Mouse (Mus musculus): ENCODE results near the gene Pcnx.

The Pcnx gene

DNA sequence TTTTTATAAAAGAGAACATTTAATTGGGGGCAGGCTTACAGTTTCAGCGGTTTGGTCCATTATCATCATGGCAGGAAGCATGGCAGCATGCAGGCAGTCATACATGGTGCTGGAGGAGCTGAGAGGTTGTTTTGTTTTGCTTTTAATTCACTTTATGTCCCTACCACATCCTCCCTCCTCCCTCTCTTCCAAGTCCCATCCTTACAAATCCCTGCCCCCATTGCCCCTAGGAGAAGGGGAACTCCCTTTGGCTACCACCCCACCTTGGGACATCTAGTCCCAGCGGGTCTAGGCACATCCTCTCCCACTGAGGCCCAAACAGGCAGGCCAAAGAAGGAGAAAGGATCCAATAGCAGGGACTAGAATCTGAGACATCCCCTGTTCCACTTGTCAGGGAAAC, 44.6 kb downstream of the Pcnx start:
- DNase-seq (ENCODE audit: low spot score) = no peak

DNA sequence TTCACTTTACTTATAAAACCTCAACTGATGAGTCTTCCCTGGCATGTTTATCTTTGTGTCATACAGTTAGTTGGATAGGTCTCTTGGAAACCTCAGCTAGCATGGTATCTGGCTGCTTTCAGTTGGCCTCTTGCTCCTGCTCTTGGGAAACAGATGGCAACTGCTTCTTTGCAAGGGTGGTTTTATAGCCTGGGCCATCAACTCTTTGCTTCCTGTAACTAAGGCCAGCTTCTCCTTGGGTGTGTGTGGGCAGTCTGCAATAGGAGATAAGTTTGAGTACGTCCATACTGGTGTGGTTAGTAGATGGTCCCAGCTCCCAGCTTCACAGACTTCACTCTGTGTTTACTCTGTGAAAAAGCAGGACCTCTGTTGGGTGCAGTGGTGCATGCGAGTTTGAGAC, 46.0 kb downstream of the Pcnx start:
- DNase-seq (ENCODE audit: low spot score) = no peak

DNA sequence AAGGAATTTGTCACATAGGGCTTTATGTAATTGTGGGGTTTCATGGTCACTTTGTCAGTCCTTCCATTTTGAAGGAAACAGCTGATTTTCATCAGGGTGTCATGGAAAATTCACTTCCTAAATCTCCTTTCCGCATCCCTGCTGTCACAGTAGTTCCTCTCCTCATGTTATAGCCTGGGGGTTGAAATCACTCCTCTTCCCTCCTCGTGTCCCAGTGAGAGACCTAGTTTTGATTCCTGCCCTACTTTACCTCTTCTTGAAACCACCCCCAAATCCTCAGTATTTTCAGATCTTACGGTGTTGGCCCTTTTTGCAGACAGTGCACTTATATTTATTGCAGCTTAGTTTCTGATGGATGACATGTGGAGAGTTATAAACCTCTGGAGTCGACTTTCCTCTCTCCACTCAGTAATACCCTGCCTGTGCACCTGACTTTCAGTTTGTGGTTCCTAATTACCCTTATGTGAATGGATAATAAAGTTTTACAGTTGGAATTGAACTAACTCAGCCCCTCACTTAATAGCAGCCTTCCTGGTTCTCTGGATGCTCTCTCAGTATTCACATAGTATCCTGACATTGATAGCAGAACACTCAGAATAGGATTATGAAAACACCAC, 48.0 kb downstream of the Pcnx start:
- no peak for DNase-seq (ENCODE audit: low spot score)

DNA sequence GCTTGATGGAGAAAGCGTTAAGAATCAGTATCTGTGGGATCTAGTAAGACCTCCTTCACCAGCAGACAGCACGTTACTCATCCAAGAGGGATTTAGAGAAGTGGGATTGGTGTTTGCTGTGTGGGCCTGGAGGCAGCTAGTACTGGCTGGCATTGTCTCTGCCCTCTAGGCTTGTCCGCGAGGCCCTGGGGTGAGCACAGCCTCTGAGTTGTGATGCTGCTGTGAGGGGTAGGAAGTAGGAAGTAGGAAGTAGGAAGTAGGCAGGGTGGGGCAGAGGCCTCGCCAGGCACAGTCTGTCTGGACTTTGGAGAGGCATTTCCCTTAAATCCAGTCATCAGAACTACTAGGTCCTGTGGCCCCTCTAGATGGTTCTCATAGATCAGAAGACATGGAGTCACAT, 50.6 kb downstream of the Pcnx start:
- DNase-seq (ENCODE audit: low spot score) = no peak

DNA sequence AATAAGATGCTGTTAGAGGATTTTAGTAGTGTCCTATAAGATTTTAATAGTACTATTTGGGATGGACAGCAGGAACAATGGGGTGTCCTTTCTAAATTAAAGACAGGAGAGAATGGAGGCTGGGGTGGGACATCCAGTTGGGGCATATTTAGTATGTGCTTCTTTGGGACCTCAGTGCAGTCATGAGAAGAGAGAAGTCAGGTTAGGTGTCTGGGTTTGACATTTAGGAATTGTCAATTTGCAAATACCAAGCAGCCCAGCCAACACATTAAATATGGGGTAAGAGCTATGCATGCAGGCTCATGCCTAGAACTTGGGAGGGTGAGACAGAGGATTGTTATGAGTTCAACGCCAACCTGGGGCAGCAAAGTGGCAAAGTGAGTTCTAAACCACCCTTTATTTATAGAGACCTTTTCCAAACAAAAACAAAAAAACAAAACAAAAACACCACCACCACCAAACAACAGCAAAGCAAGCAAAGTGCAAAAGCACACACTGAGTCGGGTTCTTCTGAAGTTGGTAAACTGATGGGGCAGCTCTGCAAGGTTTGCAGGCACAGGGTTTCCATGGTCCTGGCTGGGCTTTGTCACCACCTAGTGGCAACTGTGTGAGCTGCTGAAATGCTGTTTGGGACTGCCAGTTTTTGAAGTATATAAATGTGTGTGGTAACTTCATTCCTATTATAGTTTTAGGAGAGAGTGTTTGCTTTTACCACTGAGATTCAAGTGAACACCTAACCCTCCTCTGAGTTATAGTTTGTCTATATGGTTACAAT, 55.5 kb downstream of the Pcnx start:
- DNase-seq (ENCODE audit: low spot score) = no peak

DNA sequence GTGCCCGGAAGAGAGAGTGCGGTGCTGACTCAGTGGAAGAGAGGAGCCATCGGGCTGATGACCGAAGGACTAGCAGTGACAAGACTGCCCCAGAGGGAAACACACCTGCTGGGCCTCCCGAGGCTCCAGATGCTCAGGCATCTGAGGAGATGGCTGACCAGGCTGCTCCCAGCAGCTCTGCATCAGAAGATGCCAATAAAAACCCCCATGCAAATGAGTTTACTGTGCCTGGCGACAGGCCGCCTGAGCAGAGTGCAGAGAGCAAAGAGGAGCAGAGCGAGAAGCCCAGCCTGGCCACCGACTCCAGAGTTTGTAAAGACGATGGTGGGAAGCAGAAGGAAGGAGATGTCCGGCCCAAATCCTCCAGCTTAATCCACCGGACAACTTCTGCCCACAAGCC, 58.5 kb downstream of the Pcnx start:
- no peak for DNase-seq (ENCODE audit: low spot score)

DNA sequence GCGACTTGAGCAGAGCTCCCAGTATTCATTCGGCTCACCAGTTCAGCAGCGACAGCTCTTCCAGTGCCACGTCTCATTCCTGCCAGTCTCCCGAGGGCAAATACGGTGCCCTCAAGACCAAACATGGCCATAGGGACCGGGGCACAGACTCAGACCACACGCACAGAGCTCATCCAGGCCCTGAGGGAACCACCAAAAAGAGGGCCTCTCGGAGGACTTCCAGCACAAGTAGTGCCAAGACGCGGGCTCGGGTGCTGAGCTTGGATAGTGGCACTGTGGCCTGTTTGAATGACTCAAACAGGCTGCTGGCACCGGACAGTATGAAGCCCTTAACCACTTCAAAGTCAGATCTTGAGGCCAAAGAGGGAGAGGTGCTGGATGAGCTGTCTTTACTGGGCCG, 59.1 kb downstream of the Pcnx start:
- no peak for DNase-seq (ENCODE audit: low spot score)

DNA sequence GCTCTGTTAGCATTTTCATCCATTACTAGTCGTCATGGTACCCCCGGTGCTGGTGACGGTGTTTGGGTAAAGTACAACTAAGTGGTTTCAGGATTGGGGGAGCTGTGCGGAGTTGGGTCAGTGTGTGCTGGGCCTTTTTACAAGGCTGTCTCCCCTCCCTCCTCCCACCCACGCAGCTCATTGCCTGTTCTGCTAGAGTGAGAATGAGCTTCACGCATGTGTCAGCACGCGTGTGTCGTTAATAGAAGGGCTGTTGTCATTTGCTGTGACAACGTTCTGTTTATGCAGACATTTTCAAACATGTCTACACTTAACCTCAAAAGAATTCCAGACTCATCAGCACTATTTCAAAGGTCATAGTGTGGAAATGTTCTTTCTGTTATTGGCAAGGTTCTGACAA, 60.2 kb downstream of the Pcnx start:
- DNase-seq (ENCODE audit: low spot score) = no peak

DNA sequence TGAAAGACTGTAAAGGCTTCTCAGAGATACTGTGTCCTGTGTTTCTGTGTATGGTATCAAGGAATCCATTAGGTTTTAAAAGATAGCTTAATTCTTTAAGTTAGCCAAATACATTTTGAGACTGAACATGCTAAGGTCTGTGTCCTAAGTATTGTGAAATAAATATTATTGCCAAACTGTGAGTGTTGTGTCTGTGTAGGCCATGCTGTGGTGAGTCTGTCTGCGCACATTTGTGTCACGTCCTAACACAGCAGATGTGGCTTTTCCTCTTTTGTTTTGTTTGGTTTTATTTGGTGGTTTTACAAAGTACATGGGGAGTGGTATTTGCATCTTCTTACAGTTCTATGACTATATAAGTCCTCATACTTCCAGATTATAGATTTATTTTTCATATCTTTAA, 60.8 kb downstream of the Pcnx start:
- no peak for DNase-seq (ENCODE audit: low spot score)

DNA sequence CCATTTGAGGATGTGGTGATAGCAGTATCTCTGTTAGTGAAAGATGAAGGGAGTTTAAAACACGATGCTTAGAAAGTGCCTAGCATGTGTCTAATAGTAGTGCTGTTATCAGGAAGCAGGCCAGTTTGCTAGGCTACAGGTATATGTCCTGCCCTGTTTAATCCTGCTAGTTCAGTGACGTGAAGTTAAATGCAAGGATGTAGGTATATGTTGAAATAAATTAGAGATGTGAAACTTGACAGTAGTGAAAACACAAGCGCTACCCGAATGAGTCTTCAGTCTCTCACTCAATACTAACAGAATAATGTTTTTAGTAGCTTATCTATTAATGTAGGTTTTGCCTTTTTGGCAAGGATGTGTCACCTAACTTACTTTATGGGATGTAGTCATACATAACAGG, 62.0 kb downstream of the Pcnx start:
- DNase-seq (ENCODE audit: low spot score) = no peak

DNA sequence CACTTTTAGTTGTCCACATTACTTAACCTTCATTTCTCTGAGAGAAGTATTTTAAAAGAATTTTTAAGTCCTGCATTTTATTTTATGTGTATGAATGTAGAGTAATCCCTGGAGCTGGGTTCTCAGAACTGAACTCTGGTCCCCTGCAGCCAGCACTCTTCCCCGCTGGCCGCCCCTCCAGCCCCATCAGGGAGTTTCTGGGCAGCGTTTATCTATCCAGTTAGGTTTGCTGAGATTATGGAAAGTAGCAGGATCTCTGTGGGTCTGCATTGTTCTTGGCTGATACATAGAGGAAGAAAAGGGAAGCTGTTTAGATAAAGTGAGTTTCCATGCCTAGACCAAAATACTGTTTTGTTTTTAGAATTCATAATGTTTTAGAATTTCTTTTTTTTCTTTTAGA, 63.0 kb downstream of the Pcnx start:
- no peak for DNase-seq (ENCODE audit: low spot score)

DNA sequence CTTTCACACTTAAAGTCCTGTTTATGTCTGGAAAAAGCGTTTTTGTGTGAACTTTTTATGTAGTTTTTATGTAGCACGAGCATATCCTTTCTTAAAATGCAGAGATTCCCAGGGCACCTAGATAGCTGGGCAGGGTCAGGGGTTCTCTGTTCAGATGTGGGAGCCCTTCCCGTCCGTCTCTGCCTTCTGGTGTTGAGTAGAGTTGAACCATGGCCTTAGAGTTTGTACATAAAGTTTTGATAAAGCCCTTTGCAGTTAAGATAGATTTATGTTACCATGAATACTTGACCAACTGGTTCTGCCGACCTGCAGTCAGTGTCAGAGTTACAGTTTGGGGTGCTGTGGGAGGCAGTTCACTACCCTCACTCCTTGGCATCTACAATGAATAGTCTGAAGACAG, 67.3 kb downstream of the Pcnx start:
- no peak for DNase-seq (ENCODE audit: low spot score)

DNA sequence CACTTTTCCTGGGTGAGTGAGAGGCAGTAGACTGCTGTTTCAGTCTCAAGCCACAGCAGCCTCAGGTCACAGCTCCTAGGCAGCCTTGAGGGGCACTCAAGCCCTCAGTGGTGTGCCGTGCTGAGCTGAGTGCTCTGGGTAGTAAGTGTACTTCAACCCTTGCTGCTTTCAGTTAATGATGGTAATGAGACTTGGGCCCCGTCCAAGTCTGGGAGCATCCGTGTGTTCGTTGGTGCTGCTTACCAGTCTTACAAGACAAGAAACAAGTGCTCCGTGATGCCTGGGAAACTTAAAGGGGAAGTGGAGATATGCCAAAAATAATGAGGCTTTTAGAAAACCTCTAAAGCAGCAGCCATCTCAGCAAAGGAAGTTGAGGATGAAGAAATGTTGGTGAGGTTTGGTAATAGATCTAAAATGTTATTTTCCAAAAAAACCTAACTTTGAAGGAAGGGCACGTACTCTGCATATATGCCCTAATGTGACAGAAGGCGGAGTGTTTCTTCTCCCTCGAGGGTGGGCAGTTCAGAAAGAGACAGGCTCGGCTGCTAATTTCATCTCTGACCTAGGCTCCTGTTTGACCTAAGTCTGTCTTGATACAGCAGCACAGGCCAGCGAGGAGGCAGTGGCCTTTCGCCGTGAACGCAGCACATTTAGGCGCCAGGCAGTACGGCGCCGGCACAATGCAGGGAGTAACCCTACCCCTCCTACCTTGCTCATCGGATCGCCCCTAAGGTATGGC, 68.0 kb downstream of the Pcnx start:
- no peak for DNase-seq (ENCODE audit: low spot score)

DNA sequence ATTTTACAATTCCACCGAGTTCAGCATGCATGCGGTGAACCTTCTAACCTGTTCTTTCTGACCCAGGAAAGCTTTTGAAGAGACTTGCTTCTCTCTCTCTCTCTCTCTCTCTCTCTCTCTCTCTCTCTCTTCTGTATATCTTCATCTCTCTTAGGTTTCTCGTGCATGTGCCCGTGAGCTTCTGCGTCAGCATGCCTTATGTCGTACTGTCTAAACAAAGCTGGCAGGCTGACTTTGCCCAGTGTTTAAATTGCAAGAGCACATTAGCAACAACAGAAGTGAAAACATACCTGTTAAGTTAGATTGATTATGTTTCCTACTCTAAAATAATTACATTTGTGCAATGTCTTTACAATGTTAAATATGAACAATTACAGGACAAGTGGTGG, 68.6 kb downstream of the Pcnx start:
- DNase-seq (ENCODE audit: low spot score) = no peak

DNA sequence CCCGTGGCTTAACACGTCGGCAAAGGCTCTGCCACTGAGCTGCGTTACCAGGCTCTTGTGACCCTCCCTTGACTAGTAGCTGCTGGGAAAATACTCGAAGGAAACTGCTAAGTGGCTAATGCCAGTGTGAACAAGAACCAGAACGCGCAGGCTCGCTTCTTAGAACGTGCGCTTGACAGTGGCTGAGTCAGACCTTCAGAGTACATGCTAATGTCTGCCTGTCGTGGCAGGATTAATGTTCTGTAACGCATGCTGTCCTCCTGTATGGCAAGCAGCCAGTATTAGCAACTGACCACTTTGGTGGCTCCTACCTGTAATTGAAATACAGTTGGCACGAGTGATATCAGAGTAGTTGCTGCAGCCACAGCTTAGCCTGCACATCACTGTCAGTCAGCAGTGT, 72.2 kb downstream of the Pcnx start:
- no peak for DNase-seq (ENCODE audit: low spot score)

DNA sequence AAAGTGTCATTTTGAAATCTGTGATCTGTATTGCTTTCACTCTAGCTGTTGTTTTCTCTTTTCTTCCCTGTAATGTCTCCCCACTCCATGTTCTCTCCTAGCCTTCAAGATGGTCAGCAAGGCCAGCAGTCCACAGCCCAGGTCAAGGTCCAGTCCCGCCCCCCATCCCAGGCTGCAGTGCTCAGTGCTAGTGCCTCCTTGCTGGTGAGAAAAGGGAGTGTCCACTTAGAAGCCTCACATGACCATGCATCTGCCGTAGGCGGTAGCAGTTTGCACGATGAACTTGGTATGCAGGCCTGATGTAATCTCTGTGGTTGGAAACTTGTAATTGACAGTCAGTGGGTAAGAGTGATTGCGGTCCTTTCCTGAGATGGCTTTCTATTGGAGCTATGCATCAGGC, 73.6 kb downstream of the Pcnx start:
- DNase-seq (ENCODE audit: low spot score) = no peak

DNA sequence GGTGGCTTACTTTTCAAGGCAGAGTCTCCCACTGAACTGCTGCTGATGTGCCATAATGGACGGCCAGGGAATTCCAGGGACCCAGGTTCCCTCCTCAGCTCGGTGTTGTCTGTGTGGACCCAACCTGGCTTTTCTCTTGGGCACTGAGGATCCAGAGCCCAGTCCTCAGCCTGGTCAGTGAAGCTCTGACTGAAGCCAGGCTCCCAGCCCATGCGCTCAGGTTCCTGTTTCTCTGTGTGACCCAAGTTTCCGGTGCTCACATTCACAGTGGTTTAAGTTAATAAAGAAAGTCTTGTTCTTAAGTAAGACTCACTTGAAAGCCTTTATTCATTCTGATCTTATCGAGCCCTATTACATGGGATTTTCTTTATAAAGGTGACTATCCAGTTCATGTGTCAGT, 74.7 kb downstream of the Pcnx start:
- DNase-seq (ENCODE audit: low spot score) = no peak

DNA sequence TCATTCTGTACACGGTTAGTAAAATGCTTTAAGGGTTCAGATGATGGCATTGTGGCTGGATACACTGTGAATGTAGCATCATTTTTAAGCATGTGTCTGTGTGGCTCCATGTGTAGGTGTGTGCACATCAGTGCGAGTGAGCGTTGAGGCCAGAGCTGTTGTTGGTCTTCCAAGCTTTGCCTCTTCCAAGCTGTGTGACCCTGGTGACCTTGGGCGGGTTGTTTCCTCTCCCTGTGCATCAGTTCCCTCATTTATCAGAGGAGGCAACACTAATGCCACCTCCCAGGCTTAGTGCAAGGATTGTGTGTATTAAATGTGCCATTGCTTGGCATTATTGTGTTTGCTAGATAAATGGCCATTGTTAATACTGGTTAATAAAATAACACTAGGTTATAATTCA, 76.2 kb downstream of the Pcnx start:
- no peak for DNase-seq (ENCODE audit: low spot score)

DNA sequence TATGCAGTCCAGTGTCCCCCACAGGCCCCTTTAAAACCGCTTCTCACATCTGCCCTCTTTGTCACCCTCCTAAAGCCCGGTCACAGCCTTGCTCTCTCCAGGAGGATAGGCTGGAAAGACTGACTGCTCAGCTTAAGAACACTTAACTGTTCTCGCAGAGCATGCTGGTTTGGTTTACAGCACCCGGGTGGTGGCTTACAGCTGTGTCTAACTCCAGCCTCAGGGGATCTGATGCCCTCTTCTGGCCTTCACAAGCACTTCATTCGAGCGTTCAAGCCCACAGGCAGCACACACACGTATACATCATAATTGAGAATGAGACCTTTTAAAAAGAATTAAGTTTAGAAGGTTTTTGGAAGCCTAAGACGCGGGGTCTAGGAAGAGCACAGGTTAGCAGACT, 81.4 kb downstream of the Pcnx start:
- no peak for DNase-seq (ENCODE audit: low spot score)

DNA sequence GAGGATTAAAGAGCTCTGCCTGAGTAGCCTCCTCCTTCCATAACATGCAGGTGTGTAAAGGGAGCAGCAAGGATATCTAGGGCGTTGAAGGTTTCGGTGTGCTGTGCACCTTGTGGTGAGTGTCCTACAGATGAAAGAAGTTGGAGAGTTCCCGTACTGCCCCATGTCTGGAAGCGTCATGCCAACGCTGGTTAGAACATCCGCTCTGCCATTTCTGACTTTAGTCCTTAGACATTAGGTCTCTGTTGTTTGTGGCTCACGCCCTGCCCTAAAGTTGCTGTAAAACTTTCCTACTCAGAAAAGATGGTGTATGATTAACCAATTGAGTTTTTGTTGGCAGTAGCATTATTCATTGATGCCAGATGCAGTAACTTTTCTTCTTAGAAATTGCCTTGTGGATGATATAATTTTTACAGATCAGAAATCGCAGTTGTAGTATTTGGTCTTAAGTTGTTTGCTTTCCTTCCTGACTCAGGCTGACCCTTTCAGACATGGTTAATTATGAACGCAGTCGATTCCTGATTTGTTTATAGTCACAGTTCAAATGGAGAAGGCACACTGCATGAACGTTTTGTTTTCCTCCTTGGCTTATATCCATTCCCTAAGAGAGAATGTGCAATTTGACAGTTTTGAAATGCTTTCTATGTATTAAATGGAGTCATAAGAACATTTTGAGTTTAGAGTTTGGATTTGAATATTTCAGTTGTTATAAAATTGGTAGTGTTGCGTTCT, 83.7 kb downstream of the Pcnx start:
- DNase-seq (ENCODE audit: low spot score) = no peak

DNA sequence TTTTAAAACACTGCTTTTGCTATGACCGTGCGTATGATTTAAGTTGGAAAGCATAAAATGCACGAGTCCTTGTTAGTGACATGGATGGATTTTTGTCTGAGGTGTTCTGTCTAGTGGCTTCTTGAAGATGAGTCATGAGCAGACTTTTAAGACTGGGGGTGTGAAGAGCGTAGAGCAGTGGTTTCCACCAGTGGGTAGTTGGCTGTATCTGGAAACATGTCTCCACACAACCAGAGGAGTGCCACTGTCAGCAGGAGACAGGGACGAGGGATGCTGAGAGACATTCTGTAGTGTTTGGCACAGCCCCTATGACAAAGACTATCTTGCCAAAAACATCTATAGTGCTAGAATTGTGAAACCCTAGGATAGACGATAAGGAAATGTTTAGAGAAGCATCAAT, 89.2 kb downstream of the Pcnx start:
- no peak for DNase-seq (ENCODE audit: low spot score)

DNA sequence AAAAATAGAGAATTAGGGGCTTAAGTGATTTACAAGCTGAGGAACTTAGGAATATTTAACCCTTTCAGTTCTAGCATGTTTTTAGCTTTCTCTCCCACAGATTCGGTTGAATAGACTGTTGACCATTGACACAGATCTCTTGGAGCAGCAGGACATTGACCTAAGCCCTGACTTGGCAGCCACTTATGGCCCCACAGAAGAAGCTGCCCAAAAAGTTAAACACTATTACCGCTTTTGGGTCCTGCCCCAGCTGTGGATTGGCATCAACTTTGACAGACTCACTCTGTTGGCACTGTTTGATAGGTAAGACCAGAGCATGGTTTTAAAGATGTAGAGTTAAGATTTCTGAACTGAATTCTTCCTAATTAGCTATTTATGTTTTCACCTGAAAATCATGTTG, 90.2 kb downstream of the Pcnx start:
- no peak for DNase-seq (ENCODE audit: low spot score)

DNA sequence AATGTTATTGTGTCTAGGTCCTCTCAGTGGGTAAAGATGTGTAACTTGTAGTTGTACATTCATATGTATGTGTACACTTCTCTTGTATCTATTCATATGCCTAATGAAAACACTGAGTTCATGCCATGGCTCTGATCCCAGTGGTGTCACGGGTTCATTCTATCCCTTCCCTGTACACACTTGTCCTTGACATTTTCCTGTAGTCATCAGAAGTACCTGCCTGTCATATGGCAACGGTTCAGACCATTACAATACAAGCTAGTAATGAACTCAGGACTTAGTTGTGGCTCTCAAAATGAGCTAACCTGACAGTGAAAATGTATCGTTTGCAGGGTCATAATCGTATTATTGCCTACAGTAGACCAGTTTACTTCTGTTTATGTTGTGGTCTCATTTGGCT, 98.5 kb downstream of the Pcnx start:
- DNase-seq (ENCODE audit: low spot score) = no peak

Data from urinary bladder, postnatal 10 days (tissue).